Comparison of ENCODE assay signal across 11 mouse cellular contexts in genomic region chr9:71696762-71697161, GRCm38 (mm10).
DNase-seq lines count a peak whose midpoint lies in the region; ATAC-seq and TF ChIP-seq lines count a peak whose summit lies in the region.
"Had no signal": no experiment of that assay in that cellular context is flagged by ENCODE, and none has a peak within 500 bp of the region (broad histone marks: within the 10 kb centered on the region; RNA-seq: fewer than 3 reads in every experiment).

No protein-coding gene starts in this region.

- H3K4me3 ChIP-seq in intestine, embryonic 14.5 days (ENCODE audit: low read depth, low read length), result no peak overlapping the region
- H3K4me3 ChIP-seq in intestine, embryonic 15.5 days (replicated peaks), result no peak overlapping the region
- no peak overlapping the region for H3K4me3 ChIP-seq in left cerebral cortex, adult 2 months
- H3K4me3 ChIP-seq: embryonic facial prominence, embryonic 12.5 days; midbrain, embryonic 15.5 days had no signal

- intact Hi-C loops in heart, postnatal 14 days (cut with DNase I), result no loop called here
- intact Hi-C loops in left cerebral cortex, postnatal 4 days (cut with DNase I), result no loop called here
- intact Hi-C loops in left cerebral cortex, adult 2 months (cut with DNase I), result no loop called here

- no peak overlapping the region for H3K9ac ChIP-seq in intestine, embryonic 14.5 days (ENCODE audit: low read length)
- H3K9ac ChIP-seq in intestine, embryonic 15.5 days, result no peak overlapping the region
- H3K9ac ChIP-seq: embryonic facial prominence, embryonic 12.5 days; midbrain, embryonic 15.5 days had no signal

- no peak overlapping the region for H3K4me2 ChIP-seq in intestine, embryonic 14.5 days (ENCODE audit: low read length)
- no peak overlapping the region for H3K4me2 ChIP-seq in intestine, embryonic 15.5 days (replicated peaks)
- H3K4me2 ChIP-seq: embryonic facial prominence, embryonic 12.5 days; midbrain, embryonic 15.5 days had no signal

- TF ChIP-seq CTCF in left cerebral cortex, adult 2 months (IDR thresholded peaks at IDR 0.05), result no peak

- DNase-seq in intestine, embryonic 14.5 days (ENCODE audit: low spot score), result no peak
- peak; percentile 35 for DNase-seq in adrenal gland, postnatal 25 days
- peak; percentile 14 for DNase-seq in gastrocnemius, postnatal 10 days
- peak; percentile 41 to 58 for DNase-seq in heart, postnatal 14 days
- no peak for DNase-seq in left cerebral cortex, postnatal 4 days
- DNase-seq in left cerebral cortex, adult 2 months (ENCODE audit: extremely low spot score in 1 of 2, low spot score in 2 of 2), result no peak
- DNase-seq: kidney, postnatal 10 days had no signal

- H3K36me3 ChIP-seq in intestine, embryonic 14.5 days (ENCODE audit: control insufficient read depth, insufficient read depth, low read length), result no peaks in the 10 kb centered on the region
- H3K36me3 ChIP-seq in intestine, embryonic 15.5 days, result no peaks in the 10 kb centered on the region
- H3K36me3 ChIP-seq: embryonic facial prominence, embryonic 12.5 days; midbrain, embryonic 15.5 days had no signal

- 75% methylated on average over 6 of the region's 6 CpGs for WGBS in intestine, embryonic 14.5 days
- WGBS in intestine, embryonic 15.5 days, result 66% methylated on average over 6 of the region's 6 CpGs

- H3K4me1 ChIP-seq in intestine, embryonic 14.5 days (replicated peaks; ENCODE audit: control insufficient read depth, insufficient read depth, low read length), result peaks cover 11% of the 10 kb centered on the region
- no peaks in the 10 kb centered on the region for H3K4me1 ChIP-seq in intestine, embryonic 15.5 days (replicated peaks)

- no peaks in the 10 kb centered on the region for H3K27me3 ChIP-seq in intestine, embryonic 14.5 days (replicated peaks; ENCODE audit: control insufficient read depth, insufficient read depth, low read length)
- no peaks in the 10 kb centered on the region for H3K27me3 ChIP-seq in intestine, embryonic 15.5 days (replicated peaks)
- H3K27me3 ChIP-seq: embryonic facial prominence, embryonic 12.5 days; midbrain, embryonic 15.5 days had no signal

- H3K9me3 ChIP-seq in intestine, embryonic 14.5 days (ENCODE audit: control insufficient read depth, low read length), result no peaks in the 10 kb centered on the region
- no peaks in the 10 kb centered on the region for H3K9me3 ChIP-seq in intestine, embryonic 15.5 days
- H3K9me3 ChIP-seq: embryonic facial prominence, embryonic 12.5 days; midbrain, embryonic 15.5 days had no signal

- no peak overlapping the region for H3K27ac ChIP-seq in intestine, embryonic 14.5 days (ENCODE audit: low read depth)
- H3K27ac ChIP-seq in intestine, embryonic 15.5 days, result no peak overlapping the region
- no peak overlapping the region for H3K27ac ChIP-seq in left cerebral cortex, adult 2 months
- H3K27ac ChIP-seq: embryonic facial prominence, embryonic 12.5 days; midbrain, embryonic 15.5 days had no signal

- 0 out of 2 replicates have a peak, but pooled peaks have one; percentile 47 for ATAC-seq in intestine, embryonic 14.5 days (replicated peaks; ENCODE audit: low FRiP score, low TSS enrichment, low read depth)
- ATAC-seq in intestine, embryonic 15.5 days, result no peak
- no peak for ATAC-seq in granulocyte monocyte progenitor cell, adult 5-6 weeks (replicated peaks; ENCODE audit: poor library complexity, severe bottlenecking)
- ATAC-seq: midbrain, embryonic 15.5 days had no signal

Comparison
In these comparisons a context has a peak if more than half of its experiments do, and no peak if none do; other contexts are left out.
1. DNase-seq: peak in adrenal gland, postnatal 25 days (single experiment), gastrocnemius, postnatal 10 days (single experiment) and heart, postnatal 14 days (2 of 2); none in intestine, embryonic 14.5 days (single experiment), left cerebral cortex, postnatal 4 days (single experiment) and left cerebral cortex, adult 2 months (0 of 2).